Mouse (Mus musculus) cerebellum, postnatal 25 days (tissue): ENCODE results near the gene Zfp385a.

Experiments
- DNase-seq, 2 experiments: peaks; one replicate each; pipeline ENCODE4 v3.0.0; 2021; ENCODE audit warnings: mixed read lengths in 2 of 2

Gene Zfp385a

DNA sequence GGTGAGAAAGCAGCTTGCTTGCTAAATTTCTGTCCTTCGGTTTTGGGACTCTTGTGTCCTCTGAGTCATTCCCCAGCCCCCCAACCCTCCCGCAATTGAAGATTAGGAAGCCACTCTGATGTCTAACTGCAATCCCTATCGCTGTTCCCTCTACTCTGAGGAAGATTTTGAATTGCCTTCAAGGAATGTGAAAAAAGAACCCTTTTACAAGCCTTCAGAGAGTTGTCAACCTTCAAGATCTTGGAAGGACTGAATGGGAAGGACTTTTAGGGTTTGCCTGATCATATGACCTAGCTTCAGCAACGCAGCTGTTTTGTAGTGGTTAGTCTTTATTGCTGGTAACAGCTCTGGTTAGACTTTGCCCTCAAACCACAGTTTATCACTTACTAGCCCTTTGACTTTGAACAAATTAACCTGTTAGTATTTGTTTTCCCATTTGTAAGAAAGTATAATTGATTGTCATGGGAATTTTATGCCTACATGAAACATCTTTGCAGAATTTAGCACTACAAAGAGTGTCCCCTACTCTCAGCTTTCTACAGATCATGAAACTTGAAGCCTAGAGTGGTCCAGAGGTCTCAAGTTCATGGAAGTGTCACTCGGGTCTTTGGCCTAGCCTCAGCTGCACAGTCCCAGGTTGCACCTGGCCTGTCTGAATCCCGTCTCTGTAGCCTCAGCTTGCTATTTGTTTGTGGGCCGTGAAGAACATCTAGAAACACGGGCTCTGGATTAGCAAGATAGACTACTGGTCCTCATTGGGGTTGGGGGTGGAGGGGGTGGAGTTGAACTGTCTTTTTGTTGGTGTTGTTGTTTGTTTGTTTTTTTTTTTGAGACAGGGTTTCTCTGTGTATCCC, 33.9 kb downstream of the Zfp385a start:
- DNase-seq, result peak in 1 of 2 experiments; percentile 28

DNA sequence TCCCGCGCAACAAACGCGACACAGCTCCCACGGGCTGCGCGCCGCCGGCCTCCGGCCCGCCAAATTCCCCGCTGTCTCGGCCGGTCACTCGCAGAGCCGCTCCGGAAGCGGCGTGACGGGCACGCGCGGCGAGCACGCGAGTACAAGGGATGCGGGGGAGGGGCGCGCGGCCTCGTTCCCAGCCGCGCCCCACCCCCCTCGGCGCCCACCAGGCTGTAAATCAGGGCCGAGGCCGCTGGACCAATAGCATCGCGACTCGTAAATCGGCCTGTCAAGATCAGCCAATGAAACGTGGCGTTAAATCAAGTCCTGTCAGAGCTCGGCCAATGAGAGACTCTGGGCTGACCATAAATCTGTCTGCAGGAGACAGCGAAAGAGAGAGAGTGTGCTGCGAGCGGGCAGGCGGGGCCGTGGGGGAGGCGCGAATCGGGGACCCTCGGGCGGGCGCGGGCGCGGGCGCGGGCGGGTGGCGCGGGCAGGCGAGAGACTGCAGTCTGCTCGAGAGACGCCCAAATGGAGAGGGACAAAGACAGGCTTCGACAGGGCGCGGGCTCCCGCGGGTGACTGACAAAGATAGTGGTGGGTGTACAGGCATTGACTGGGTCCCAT, 34.7 kb downstream of the Zfp385a start:
- peak; percentile 96 to 99 for DNase-seq

DNA sequence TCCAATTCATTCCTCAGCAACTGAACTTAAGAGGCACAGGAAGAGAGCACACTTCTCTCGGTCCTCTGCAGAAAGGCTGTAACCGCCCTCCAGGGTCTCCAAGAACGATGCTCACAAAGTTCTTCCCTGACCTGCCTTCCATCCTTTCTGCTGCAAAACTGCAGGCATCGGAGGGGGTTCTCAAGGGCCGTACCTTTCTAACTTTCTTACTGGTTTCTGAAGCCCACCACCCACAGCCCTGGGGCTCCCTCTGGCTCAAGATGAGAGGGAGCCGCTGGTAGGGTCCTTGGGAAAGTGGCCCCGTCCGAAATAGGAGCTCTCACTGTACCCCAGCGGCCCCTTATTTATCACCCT, 35.3 kb downstream of the Zfp385a start:
- no peak for DNase-seq

DNA sequence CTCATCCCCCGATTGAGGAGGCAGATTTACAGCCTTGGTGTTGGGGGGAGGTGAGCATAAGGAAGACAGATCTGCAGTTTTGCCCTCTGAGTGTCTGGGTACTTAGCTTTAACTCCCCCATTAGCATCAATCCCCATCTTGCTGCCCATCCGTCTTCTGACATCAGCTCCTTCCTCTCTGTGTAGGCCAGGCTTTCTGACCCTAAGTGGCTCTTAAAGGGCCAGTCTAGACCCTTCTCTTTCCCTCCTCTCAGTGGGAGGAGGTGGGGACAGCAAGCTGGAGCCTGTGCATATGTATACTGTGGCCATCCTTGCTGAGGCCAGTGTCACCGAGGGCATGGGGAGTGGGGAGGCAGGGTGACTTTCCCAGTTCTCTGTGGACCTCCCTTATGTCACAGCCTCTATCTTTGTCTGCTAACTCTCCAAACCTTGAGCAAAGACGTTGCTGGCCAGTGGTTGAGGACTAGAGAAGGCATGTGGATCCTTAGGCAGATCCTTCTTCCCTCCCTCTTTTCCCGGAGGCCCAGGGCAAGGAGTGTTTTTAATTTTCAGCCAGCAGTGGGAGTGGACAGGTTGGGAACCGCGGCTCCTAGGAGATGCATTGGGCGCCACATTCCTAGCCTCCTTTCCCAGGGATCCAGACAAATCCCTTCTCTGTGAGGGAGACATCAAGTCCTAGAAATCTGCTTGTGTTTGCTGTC, 35.8 kb downstream of the Zfp385a start:
- DNase-seq, result peak in 1 of 2 experiments; percentile 44

DNA sequence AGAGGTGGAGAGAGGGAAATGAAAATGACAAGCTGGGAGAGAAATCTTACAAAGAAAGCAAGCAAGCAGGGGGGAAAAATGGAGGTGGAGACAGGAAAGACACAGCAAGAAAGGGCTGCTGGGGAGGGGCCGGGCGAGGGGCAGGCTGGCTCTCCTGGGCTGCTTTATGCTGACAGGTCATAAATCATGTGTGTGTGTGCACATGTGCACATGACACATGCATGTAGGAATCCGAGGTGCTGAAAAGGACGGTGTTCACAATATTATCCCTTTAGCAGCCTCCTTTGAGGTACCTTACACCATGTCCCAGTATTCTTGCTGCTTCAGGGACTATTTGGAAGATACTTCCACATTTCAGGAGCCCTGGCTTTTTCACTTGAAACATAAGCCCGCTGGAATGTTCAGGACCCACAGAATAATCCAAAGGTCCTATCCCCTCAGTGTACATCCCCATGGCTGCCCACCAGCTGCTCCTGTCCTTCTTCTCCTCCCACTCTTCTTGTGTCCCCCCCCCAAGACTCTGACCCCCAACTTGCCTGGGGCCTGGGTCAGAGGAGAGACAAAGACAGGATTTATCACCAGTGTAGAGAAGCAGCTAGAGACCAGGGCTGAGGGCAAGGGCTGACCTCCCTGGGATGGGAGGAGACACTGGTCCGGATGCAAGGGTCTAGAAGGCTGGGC, 37.4 kb downstream of the Zfp385a start:
- no peak for DNase-seq

DNA sequence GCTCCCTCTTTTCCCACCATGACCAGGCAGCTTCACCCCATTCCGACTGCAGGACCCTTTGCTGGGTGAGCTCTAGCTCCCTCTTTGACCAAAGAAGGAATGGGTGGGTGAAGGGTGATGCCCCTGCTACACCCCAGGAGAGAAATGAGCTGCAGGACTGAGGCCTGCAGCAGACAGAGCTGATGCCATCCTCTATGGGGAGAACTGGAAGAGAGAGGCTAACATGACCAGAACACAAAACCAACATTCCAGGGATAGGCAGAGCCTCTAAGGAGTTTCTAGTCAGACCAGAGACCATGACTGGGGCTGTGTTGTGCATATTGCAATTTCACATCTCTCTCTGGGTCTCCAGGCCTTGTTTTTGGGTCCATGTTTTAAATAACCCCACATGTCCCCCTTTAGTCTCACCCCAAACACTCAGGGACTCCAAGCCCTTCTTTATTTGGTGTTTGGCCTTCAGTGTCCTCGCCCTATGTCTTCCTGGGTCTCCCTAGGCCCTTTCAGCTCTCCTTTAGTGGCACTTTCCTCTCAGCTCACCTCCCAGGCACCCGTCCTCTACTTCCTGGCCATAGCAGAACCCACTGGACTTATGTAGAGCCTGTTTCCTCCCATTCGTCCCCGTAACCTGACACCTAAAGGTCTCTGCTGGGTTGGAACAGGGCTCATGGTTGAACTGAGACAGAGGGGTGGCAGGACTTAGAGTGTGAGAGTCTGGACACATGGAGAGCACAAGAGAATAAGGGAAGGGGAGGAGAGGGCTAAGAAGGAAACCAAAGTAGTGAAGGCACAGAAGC, 38.1 kb downstream of the Zfp385a start:
- DNase-seq, result no peak

DNA sequence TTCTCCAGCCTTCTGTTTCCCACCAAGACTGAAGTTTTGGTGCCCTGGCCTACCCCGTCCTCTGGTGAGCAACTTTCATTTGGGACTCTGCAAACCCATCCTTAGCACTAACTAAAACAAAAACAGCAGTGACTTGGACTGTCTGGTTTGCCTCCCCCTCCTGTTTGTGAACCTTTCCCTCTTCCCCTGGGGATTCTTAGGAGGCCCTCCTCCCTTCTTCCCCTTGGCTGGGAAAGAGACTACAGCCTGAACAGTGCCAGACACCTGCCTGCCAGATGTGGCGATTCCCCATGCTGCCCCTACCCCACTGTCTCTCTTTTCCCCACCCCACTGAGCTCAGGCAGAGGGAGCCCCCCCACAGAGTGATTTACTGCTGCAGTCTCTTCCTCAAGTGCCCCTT, 38.8 kb downstream of the Zfp385a start:
- DNase-seq, result no peak

DNA sequence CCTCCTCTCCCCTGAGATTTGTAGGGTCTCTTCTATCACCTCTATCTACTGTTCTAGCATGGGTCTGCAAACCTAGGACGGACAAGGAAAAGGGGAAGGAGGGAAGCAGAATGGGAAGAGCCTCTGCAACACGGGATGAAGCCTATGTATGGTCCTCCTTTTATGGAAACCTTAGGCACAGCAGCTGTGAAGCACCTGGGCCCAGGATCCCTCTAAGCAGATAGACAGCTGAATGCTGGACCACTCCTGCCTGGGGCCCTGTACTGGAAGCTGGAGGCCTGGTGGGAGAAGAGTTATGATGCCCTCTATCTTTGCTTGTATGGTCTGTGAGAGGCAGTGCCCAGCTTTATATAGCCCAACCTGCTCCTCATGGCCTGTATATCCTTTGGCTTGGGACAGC, 39.3 kb downstream of the Zfp385a start:
- DNase-seq, result no peak

DNA sequence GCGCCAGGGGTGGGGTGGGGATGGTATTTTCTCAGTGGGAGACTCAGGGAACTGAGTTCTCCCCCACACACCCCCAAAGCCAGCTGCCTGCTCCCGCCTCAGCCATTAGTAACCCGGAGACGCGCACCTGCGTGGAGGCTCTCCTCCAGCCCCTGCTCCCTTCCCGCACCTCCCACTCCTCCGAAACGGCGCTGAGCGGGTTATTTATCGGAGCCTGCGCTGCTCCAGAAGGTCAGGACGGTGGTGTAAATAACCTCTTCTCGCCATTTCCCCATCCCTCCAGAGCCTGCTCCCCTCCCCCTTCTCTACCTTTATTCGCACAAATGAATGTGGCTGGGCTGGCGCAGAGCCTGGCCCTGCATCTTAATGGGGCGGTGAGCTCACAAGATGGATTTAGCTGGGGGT, 39.8 kb downstream of the Zfp385a start:
- peak; percentile 68 to 74 for DNase-seq

DNA sequence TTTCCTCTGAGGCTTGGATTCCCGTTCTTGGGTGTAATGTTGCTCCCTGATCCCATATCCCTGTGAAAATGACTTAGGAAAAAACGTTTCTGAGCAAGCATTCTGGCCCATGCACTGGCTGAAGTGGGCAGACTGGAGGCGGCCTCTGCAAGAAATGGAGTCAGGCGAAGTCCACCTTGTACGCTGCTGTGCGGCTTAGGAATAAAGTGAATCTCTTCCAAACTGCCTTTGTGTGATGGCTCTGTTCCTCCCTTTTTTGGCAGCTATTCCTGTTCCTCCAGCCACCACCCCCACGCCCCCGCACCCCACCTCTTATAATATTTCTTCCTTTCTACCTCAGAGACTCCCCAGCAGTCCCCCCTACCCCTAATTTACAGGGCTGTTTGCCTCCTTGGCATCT, 40.2 kb downstream of the Zfp385a start:
- DNase-seq, result peak; percentile 26 to 37

DNA sequence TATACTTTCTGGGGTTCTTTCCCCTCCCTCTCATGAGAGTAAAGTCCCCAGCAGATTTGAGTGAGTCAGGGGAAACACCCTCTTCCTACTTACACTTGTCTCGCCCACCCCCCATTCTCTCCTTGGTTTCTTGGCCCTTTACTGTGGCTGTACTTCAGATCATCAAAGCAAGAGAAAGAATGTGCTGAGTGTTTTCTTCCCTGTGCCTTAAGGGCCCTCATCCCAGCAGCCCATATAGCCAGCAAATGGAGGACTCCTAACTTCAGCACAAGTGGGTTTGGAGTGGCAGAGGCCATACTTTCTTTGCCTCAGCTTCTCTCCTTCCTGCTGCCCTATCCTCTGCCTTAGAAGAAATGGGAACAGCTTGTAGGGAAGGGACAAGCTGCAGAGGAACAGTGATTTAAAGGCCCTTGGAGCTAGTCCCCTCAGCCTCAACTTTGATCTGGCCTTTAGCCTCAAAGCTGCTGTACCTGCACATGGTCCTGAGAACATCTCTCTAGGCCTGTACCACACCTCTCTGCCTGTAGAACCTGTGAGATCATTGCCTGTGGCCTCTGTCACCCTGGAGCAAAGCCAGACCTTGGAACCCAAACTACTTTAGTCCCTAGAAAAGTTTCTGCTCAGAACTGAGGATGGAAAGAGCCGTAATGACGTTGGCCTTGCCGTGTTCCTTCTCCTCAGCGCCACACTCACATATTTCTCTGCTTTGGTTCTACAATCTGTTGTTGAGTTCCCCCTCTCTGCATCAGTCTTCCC, 40.9 kb downstream of the Zfp385a start:
- no peak for DNase-seq

DNA sequence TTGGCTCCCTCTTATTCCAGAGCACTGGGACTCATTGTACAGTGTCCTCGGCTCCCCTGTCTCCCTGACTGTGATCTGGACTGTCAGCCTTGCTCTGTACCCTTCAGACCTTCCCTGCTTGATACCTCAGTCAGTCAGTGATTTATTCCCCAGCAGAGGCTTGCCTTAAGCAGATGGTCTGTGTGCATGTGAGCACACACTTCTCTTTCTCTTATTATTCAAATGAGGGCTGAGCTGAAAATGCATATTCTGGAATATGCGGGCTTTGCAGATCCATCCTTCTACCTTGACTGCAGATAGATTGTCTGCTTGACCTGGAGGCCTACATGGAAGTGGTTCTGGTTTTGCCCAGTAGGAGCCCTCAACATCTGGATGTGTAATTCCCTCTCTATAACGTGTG, 41.9 kb downstream of the Zfp385a start:
- no peak for DNase-seq

DNA sequence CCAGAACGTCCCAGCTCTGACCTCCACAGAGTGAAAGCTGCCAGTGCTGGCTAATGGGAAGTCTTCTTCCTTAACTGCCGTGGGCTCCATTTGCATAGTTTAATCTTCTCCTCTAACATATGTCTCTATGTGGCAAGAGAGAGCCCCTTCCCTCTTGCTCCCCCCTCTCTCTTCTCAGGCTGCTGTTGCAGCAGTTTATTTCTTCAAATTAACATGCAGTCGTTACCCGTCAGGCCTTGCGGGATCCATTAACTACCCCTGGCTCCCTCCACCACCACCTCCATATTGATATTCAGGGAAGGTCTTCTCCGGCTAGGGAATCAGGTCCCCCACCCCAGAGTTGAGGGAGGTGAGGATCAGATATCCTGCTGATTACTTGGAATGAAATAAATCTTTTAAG, 42.6 kb downstream of the Zfp385a start:
- DNase-seq, result no peak

DNA sequence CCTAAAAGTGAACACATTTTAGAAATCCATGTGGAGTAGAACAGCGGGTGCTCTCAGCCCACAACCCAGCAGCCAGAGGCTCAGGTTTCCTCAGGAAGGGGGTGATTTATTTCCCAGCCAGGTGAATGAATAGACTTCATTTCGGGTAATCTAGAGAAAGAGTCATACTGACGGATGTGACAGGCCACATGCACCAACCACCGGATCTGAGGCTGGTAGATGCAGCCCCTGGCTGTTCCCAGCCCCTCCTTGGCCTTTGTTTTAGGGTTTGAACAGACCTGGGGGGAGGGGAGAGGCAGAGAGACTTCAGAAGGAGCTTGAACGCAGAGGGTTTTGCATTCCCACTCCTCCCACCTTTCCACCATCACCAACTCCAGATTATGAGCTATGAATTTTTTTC, 44.0 kb downstream of the Zfp385a start:
- no peak for DNase-seq

DNA sequence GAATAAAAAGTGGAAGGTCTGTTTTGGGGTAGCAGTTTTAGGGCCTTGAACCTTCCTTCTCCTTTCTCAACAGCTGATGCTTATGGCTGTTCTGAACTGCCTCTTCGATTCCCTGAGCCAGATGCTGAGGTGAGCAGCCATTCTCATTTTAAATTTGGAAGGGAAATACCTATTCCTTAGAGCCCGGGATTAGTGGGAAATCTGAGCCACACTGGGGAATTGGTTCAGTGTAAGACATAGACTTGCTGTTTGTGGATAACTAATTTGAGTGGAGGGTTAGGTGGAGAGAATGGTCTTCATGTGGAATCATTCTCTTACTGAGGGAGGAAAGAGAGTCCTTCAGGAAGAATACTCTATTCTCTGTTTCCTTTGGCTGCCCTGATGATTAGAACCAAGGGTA, 45.2 kb downstream of the Zfp385a start:
- DNase-seq, result no peak

DNA sequence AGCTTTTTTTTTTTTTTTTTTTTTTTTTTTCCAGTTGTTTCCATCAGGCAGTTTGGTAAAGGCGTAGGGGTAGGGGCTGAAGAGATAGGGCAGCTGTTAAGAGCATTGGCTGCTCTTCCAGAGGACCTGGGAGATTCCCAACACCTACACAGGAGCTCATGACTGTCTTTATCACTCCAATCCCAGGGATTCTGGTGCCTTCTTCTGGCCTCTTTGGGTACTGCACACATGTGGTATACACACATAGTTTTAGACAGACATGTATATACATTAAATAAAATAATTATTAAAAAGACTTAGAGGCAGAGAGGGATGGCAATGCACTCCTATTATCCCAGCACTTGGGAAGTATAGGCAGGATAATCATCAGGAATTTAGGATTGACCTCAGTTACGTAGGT, 46.5 kb downstream of the Zfp385a start:
- DNase-seq, result no peak

DNA sequence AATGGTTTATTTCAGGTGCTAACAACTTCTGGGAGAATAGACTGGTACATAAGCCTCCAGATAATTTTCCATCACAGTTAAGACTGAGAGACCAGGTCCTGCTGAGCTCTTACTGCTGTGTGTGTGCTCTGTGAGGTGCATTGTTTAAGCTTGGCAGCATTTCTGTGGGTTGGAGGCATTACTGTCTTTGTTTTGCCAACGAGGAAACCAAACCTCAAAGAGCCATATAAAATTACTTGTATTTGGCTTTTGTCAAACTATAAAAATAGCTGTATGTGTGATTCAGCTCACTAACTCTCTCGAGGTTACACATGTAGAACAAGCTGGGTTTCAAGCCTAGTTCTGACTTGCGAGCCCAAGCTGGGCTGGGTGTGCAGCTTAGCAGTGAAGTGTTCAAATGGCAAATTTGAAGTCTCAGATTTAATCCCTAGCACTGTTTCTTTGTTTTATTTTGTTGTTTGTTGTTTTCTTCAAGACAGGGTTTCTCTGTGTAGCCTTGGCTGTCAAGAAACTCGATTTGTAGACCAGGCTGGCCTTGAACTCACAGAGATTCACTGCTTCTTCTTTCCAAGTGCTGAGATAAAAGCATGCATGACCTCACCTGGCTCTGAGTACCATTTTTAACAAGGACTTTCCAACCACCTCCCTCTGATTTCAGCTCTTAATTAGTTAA, 47.1 kb downstream of the Zfp385a start:
- no peak for DNase-seq

DNA sequence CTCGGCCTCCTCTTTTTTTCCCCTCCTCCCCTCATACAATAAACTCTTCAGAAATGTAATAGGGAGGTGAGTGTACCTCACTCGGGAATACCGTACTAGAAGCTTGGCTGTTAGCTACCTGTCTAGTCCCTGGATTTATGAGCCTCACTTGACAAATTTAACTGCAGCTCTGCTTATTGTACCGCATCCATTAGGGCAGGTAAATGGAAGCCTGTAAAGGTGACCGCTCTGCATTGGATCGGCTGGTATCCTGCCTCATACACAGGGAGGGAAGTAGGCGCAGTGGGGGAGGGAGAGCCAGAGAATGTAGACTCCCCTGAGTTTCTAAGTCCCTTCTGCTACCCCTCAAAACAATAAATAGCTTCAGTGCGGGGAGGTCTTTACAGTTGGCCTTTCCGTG, 49.0 kb downstream of the Zfp385a start:
- DNase-seq, result no peak

DNA sequence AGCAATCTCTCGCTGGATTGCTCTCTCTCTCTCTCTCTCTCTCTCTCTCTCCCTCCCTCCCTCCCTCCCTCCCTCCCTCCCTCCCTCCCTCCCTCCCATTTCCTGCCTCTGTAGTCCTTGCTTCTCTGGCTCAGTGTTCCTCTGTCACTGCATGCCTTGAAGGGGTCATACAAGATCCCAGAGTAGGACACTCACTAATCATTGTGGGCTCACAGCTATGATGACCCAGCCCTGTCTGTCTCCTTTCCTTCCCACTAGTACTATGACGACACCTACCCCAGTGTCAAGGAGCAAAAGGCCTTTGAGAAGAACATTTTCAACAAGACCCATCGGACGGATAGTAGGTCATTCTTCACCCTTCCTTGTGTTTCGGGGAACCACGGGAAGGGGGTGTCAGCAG, 49.5 kb downstream of the Zfp385a start:
- DNase-seq, result no peak

DNA sequence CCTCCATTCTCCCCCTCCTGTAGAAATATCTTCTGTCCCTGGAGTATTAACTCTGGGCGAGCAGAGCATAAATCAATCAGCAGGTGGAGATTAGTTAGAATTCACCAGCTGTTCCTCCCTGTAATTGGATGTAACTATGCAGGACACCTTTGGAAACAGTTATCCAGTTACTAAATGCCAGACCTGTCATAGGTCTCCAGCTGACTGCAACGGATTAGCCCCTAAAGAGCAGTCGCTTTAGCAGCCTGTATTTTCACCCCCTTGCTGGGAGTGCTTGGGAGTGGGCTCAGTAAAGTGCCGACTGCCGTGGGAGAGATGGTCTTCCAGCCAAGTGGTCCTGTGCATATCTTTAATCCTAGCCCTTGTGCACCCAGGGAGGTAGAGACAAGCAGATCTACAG, 50.3 kb downstream of the Zfp385a start:
- no peak for DNase-seq

DNA sequence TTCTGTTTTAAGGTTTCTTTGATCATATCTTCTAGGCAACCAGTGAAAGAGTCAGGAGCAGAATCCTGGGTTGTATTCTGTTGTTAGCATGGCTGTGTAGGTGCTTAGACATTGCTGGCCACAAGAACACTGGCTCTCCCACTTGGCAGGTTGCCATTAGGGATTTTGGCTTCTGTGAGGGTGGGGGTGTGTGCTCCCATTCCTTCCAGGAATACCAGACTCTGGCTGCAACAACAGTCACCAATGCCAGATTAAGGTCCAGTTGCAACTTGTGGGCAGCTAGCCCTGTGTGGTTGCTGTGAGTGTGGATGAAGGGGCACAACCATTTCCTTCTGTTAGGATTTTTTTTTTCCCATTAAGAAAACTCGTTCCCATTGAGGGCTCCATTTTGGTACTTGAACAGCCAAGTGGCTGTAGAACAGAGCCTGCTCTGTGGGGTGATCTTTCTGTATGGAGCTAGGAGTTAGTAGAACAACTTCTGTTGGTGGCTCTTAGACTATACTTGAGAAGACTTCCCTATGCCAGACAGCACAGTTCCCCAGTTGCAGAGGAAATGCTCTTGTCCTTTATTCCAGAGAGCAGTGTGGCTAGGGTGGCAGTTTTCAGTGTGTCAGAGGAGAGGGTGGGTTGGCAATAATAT, 54.0 kb downstream of the Zfp385a start:
- peak; percentile 47 to 64 for DNase-seq
